Mouse (Mus musculus) C2C12 (cell line): Measurements from ENCODE around the gene Agap1. TPM values are rescaled to one million over a fixed set of nuclear protein-coding genes. Genes with fewer than 3 reads are reported as not detected.

ENCODE experiments used
- H3K27me3 ChIP-seq: one replicate; pipeline ENCODE4 v1.6.1; 2011; ENCODE audit not compliant: control insufficient read depth, insufficient read depth, insufficient read length
- H3K36me3 ChIP-seq: one replicate; pipeline ENCODE4 v1.6.1; 2011; ENCODE audit not compliant: control insufficient read depth, insufficient read depth
- H3K4me3 ChIP-seq: one replicate; pipeline ENCODE4 v1.5.1; 2011; ENCODE audit warnings: mild to moderate bottlenecking, control low read depth; ENCODE audit not compliant: poor library complexity, insufficient read depth, severe bottlenecking
- H3K79me2 ChIP-seq: one replicate; pipeline ENCODE4 v1.6.1; 2011; ENCODE audit not compliant: control insufficient read depth, insufficient read depth
- H3K79me3 ChIP-seq: one replicate; pipeline ENCODE4 v1.6.1; 2011; ENCODE audit warnings: low read depth, control low read depth
- H3ac ChIP-seq: one replicate; pipeline ENCODE3; 2011; ENCODE audit warnings: low read depth; ENCODE audit not compliant: control insufficient read depth, insufficient read length
- CEBPB ChIP-seq: IDR thresholded peaks from one replicate; pipeline ENCODE4 v1.6.1; 2011; ENCODE audit warnings: low read depth, mild to moderate bottlenecking, control low read depth, moderate library complexity
- CTCF ChIP-seq: IDR thresholded peaks from one replicate; pipeline ENCODE4 v1.5.1; 2011; ENCODE audit not compliant: control insufficient read depth, insufficient read depth, insufficient read length
- FOSL1 ChIP-seq: IDR thresholded peaks from one replicate; pipeline ENCODE4 v1.8.0; 2011; ENCODE audit warnings: mild to moderate bottlenecking, low read length; ENCODE audit not compliant: poor library complexity, insufficient read depth, severe bottlenecking
- MAX ChIP-seq: IDR thresholded peaks from one replicate; pipeline ENCODE4 v1.6.1; 2011; ENCODE audit warnings: mild to moderate bottlenecking, control low read depth
- MYOD1 ChIP-seq: IDR thresholded peaks from one replicate; pipeline ENCODE4 v1.6.1; 2011; ENCODE audit warnings: low read depth; ENCODE audit not compliant: control insufficient read depth, insufficient read length
- MYOG ChIP-seq: IDR thresholded peaks from one replicate; pipeline ENCODE4 v1.6.1; 2011; ENCODE audit not compliant: control insufficient read depth, insufficient read length; ENCODE audit errors: extremely low read depth
- USF1 ChIP-seq: IDR thresholded peaks from one replicate; pipeline ENCODE4 v1.6.1; 2011; ENCODE audit warnings: low read depth, mild to moderate bottlenecking, control low read depth, moderate library complexity
- polyA plus RNA-seq: library from polyadenylated mRNA; unstranded; fragments of >200 nt; fragmentation: generic; extraction: Trizol; gene quantifications from one replicate; pipeline ENCODE4 v1.2.1, GENCODE M21; 2012; ENCODE audit warnings: missing spikeins

Agap1 gene
- polyA plus RNA-seq, 1 experiment = 14.0 TPM

DNA sequence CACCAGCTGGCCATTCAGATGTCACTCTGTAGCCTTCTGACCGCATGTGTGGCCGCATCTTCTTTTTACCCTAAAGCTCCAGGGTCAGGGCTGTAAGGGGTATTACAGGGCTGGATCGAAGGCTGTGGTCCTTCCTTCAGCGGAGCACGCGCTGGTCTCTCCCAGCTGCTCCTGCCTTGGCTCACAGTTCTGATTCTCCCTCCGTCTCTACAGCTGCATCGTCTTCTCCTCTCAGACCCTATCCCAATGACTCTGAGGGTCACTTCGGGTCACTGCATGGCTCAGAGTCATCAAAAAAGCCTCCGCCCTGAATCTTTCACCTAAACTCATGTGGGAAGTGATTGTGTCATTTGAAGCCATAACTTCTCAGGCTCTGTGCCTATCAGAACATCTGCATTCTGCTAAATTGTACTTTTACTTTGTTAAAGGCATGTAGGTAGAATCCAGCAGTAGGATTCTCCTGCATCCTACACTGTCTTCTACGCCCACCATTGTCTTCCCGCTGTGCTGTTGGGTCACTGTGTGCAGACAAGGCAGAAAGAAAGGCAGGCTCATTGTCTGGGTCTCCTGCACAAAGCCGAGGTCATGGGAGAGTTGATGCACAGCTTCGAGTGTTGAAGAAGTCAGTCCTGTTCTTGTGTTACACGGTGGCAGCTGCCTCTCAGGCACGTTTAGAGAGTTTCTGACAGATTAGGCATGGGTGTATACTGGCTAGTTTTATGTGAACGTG lies 65.5 kb downstream of the Agap1 start:
- H3K79me3 ChIP-seq = peaks cover 1% of the 10 kb centered on the region
- H3K36me3 ChIP-seq = no peaks in the 10 kb centered on the region
- no peak for TF ChIP-seq CTCF
- no peak overlapping the region for H3K4me3 ChIP-seq
- H3ac ChIP-seq = no peak overlapping the region
- H3K27me3 ChIP-seq = no peaks in the 10 kb centered on the region
- peaks cover 52% of the 10 kb centered on the region for H3K79me2 ChIP-seq

DNA sequence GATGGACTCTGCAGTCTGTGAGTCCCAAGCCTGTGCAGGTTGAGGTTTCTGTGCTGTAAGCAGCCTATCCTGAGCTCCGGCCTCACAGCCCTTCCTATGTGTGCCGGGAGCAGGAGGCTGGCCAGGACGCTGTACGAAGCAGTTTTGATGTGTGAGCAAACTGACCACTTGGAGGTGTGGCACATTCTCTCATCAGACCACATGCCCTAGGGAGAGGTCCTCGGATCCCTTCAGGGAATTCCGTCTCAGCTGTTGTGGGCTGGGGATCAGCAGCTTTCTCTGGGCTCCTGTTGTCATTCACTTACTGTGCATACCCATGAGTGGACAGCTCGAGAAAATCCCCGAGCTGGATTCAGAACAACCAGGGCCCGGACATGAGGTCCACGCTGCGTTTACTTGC lies 66.8 kb downstream of the Agap1 start:
- H3K36me3 ChIP-seq = no peaks in the 10 kb centered on the region
- H3K27me3 ChIP-seq = no peaks in the 10 kb centered on the region
- peaks cover 2% of the 10 kb centered on the region for H3K79me3 ChIP-seq
- TF ChIP-seq MYOG (no peak), MYOD1 (peak; percentile 92), USF1 (peak; percentile 51), MAX (peak; percentile 80)
- peak overlapping the region; percentile 12 for H3ac ChIP-seq
- H3K4me3 ChIP-seq = no peak overlapping the region
- peaks cover 56% of the 10 kb centered on the region for H3K79me2 ChIP-seq

DNA sequence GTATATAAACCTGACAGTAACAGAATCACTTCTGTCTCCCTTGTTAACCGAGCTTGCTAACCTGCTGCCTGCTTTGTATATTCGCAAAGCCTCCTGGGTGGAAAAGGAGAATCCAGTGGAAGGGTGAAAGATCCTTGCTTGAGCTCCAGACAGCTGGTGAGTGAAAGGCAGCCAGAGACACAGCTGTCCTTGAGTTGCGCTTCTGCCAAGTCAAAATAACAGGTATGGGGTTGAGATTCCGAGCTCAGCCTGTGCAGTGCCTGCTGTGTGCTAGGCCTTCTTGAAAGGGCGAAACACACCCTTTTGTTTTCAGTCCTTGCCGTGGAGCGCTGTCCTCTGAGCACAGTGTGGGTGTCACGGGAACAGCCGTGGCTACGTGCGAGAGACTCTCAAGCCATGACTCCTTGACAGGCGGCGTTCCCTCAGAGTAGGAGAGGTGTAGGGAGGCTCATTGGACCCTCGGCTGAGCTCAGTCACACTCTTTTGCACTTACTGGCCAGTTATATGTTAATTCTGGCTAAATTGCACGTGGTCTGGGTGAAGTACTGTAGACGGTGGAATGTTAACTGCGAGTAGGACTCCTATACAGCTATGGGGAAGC lies 67.4 kb downstream of the Agap1 start:
- Histone ChIP-seq H3K79me2 (peaks cover 58% of the 10 kb centered on the region), H3K79me3 (peaks cover 5% of the 10 kb centered on the region), H3K4me3 (no peak overlapping the region), H3ac (no peak overlapping the region), H3K36me3 (no peaks in the 10 kb centered on the region), H3K27me3 (no peaks in the 10 kb centered on the region)
- no peak for TF ChIP-seq CEBPB
- no peak for TF ChIP-seq FOSL1
- peak; percentile 59 for TF ChIP-seq MYOD1

DNA sequence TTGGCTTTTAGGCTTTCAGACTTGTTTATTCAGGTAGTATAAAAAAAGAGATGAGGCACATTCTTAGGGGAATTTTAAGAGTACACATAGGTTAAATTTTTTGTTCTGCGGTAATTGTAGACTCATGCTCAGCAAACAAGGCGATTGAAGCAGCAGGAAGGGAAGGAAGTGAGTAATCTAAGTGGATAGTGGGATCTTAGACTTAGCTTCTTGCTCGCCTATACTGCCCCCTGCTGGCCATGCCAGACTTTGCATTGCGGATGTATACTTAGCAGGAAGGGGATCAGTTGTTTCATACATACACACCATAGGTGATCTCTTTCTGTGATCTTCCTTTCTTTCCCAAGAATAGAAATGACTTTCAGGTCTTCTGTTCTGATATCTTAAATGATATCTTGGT lies 69.8 kb downstream of the Agap1 start:
- no peak overlapping the region for H3K4me3 ChIP-seq
- peaks cover 10% of the 10 kb centered on the region for H3K79me3 ChIP-seq
- TF ChIP-seq FOSL1 = no peak
- peak; percentile 50 for TF ChIP-seq MAX
- TF ChIP-seq CTCF = peak; percentile 74
- no peaks in the 10 kb centered on the region for H3K27me3 ChIP-seq
- H3K79me2 ChIP-seq = peaks cover 64% of the 10 kb centered on the region
- no peak overlapping the region for H3ac ChIP-seq
- H3K36me3 ChIP-seq = no peaks in the 10 kb centered on the region

DNA sequence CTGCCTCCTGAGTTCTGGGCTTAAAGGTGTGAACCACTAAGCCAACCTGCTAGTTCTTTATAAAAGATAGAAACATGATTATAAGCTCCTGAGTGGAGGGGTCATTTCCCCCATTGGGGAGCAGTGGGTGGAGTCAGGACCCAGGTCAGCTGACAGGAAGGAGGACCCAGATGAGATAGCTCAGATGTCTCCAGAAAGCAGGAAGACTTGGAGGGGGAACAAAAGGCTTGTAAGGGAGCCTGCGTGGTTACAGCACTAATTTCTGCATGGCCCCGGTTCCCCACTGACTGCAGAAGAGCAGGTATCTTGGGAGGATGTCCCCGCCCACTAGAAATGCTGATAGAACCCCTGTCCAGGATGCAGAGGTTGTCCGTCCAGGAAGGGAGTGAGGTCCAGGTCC lies 70.4 kb downstream of the Agap1 start:
- H3K27me3 ChIP-seq = no peaks in the 10 kb centered on the region
- H3K4me3 ChIP-seq = no peak overlapping the region
- peaks cover 64% of the 10 kb centered on the region for H3K79me2 ChIP-seq
- peaks cover 13% of the 10 kb centered on the region for H3K79me3 ChIP-seq
- H3K36me3 ChIP-seq = no peaks in the 10 kb centered on the region
- TF ChIP-seq MYOG (no peak), MAX (no peak), FOSL1 (no peak), USF1 (peak; percentile 4), MYOD1 (no peak)
- no peak overlapping the region for H3ac ChIP-seq

DNA sequence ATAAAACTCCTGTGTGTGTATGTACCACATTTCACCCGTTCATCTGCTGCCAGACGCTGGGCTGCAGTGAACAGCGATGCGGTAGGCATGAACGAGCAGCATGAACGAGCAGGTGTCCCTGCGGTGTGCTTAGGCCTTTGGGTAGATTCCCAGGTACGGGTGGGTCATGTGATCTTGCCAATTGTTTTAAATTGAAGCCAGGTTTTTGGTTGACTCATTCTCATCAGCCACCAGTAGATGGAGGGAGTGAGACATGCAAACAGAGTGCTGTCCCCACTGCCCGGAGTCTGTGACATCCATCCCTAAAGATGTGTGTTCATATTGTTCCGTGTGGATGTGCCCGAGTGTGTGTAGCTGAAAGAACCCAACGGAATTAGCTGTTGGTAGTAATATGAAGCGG lies 71.2 kb downstream of the Agap1 start:
- TF ChIP-seq CTCF (peak; percentile 58), CEBPB (no peak), USF1 (peak; percentile 88), FOSL1 (no peak)

More for the DNA sequence above, 71.2 kb downstream of the Agap1 start:
- peaks cover 68% of the 10 kb centered on the region for H3K79me2 ChIP-seq
- no peaks in the 10 kb centered on the region for H3K27me3 ChIP-seq
- H3K36me3 ChIP-seq = no peaks in the 10 kb centered on the region
- no peak overlapping the region for H3ac ChIP-seq
- no peak overlapping the region for H3K4me3 ChIP-seq
- peaks cover 13% of the 10 kb centered on the region for H3K79me3 ChIP-seq
